Mouse (Mus musculus) cerebellum, postnatal 36 days (tissue): ENCODE results near the gene Fgfr2.

Experiments used
- DNase-seq, 2 experiments: peaks; one replicate each; pipeline ENCODE4 v3.0.0; 2021 to 2022; ENCODE audit warnings: mixed read lengths in 2 of 2

Fgfr2 gene

GRCm38 (mm10) chr7:132435486-132436055 lies 687.6 kb downstream of the Fgfr2 start:
- no peak for DNase-seq

GRCm38 (mm10) chr7:132429324-132429723 lies 693.8 kb downstream of the Fgfr2 start:
- DNase-seq: no peak

- no peak for DNase-seq
Measured at GRCm38 (mm10) chr7:132428308-132428707, 694.8 kb downstream of the Fgfr2 start.

DNA sequence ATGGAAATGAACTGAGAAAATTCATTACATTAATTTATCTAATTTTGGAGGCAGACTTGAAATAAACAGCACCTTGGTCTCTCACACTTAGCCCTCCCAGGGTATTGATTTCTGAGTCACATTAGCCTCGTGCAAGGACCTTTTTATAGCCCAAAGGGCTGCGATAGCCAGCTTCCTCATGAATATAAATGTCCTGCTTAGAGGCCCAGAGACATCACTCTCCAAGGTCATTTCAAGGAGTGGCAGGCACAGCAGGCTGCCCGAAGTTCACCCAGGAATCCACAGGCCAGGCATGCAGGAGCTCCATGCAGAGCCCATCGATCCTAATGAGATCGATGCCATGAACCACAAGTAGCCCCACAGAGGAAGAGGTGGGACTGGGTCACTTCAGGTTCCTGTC lies 697.1 kb downstream of the Fgfr2 start:
- DNase-seq: no peak

GRCm38 (mm10) chr7:132425364-132425999 lies 697.7 kb downstream of the Fgfr2 start:
- DNase-seq: no peak

DNA sequence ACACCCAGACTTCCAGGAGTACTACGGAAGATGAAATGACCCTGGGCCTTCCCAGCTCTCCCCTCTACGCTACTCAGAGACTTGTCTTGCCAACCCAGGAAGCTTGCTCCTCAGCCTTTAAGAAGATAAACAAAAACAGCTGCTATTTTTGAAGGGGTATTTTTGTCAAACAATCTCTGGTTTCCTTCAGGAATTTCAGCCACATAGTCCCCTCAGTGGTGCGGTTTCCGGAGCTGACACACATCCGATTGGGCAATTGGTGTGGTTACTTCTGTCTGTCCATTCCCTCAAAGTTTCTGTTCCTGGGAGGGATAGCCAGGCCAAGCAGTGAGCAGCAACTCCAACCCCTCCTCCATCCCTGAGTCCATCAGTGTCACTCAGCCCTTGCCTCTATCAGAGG lies 699.6 kb downstream of the Fgfr2 start:
- no peak for DNase-seq

- DNase-seq: no peak
Measured at GRCm38 (mm10) chr7:132419378-132420255, 703.5 kb downstream of the Fgfr2 start.

- DNase-seq: no peak
Measured at GRCm38 (mm10) chr7:132416866-132417265, 706.3 kb downstream of the Fgfr2 start.

GRCm38 (mm10) chr7:132415866-132416265 lies 707.3 kb downstream of the Fgfr2 start:
- DNase-seq: no peak

- no peak for DNase-seq
Measured at GRCm38 (mm10) chr7:132412520-132412919, 710.6 kb downstream of the Fgfr2 start.

GRCm38 (mm10) chr7:132411708-132412107 lies 711.4 kb downstream of the Fgfr2 start:
- peak in 1 of 2 experiments; percentile 16 for DNase-seq

- DNase-seq: no peak
Measured at GRCm38 (mm10) chr7:132410958-132411357, 712.2 kb downstream of the Fgfr2 start.

- DNase-seq: no peak
Measured at GRCm38 (mm10) chr7:132409890-132410289, 713.3 kb downstream of the Fgfr2 start.

GRCm38 (mm10) chr7:132402377-132403084 lies 720.6 kb downstream of the Fgfr2 start:
- no peak for DNase-seq

GRCm38 (mm10) chr7:132398487-132398886 lies 724.7 kb downstream of the Fgfr2 start:
- no peak for DNase-seq

GRCm38 (mm10) chr7:132396661-132397322 lies 726.4 kb downstream of the Fgfr2 start:
- no peak for DNase-seq

DNA sequence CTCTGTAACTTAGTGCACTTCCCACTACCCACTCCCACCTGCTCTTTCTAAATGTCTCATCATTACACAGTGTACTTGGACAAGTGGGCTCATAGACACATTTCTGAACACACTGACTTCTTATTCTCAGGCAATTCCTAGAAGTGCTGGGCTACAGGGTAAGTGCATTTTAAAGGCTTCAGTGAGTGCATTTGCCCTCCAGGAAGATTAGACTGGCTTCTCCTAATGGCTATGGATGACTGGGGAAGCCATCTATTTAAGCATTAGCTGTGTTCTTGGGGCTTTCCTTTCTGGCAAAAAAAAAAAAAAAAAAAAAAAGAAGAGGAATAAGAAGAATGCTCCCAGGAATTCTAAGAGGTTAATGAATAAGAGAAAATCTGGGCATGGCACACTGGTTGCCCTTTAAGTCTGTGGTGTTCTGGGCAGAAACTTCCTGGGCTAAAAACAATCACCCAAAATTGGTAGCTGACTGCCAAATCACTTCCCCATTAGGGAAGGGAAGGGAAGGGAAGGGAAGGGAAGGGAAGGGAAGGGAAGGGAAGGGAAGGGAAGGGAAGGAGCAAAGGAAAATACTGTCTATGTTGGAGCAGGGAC lies 729.5 kb downstream of the Fgfr2 start:
- no peak for DNase-seq

- DNase-seq: no peak
Measured at GRCm38 (mm10) chr7:132393014-132393406, 730.1 kb downstream of the Fgfr2 start.

DNA sequence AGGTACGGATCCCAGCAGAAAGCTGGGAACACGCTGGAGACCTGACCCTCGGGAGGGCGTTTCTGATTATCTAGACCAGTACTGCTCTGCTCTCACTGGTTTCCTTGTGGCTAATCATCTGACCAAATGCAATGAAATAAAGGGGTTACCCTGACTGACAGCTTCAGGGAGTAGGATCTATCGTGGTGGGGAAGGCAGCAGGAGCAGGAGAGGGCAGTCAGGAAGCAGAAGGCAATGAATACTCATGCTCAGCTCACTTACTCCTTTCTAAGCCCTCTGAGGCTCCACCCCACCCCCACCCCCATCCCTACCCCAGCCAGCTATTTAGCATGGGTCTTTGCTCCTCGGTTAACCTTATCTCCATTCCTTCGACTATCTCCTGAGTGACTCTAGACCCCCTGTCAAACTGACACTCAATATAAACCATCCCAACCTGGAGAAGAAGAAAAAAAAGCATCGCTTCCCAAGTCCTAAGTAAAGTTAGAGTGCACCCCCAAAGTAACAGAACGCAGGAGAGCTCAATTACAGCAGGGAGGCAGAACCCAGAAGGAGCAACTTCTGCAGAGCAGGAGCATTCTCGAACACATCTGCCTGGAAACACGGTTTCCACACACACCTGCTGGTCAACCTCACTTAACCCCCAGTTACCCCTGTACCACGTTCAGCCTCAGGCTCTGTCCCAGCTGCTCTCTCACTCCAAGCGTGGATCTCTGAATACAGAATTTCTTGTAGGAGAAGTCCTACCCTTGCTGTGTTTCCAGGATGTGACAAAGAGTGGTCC lies 730.7 kb downstream of the Fgfr2 start:
- DNase-seq: no peak

- no peak for DNase-seq
Measured at GRCm38 (mm10) chr7:132389473-132389872, 733.7 kb downstream of the Fgfr2 start.

- DNase-seq: no peak
Measured at GRCm38 (mm10) chr7:132387507-132387906, 735.6 kb downstream of the Fgfr2 start.
